Mouse (Mus musculus) liver, embryonic 14.5 days (tissue): ENCODE data around the gene Agk. TPM values are rescaled to one million over a fixed set of nuclear protein-coding genes. Genes with fewer than 3 reads are reported as not detected.

Experiments
- ATAC-seq: fragments of 200-750 bp; cut with Nextera tagmentation; 2 replicates; pipeline ENCODE4 v1.8.0; 2017; ENCODE audit warnings: moderate number of reproducible peaks, mild to moderate bottlenecking, moderate library complexity; ENCODE audit not compliant: insufficient read depth
- DNase-seq, 3 experiments: peaks; one replicate each; pipeline ENCODE4 v3.0.0-alpha.2; 2012 to 2013; ENCODE audit warnings: low read depth in 3 of 3, low spot score in 3 of 3
- H3K27ac ChIP-seq: fragments of 300-500 bp; sonication (generic); 2 replicates; pipeline ENCODE4 v1.5.1; 2014; ENCODE audit warnings: moderate library complexity, mild to moderate bottlenecking, control low read depth, inconsistent platforms
- H3K27me3 ChIP-seq: fragments of 300-500 bp; sonication (generic); 2 replicates; pipeline ENCODE4 v1.6.1; 2014; ENCODE audit warnings: mild to moderate bottlenecking, low read length, moderate library complexity; ENCODE audit not compliant: control insufficient read depth, insufficient read depth
- H3K36me3 ChIP-seq: fragments of 300-500 bp; sonication (generic); replicated peaks from 2 replicates; pipeline ENCODE4 v1.6.1; 2014; ENCODE audit warnings: low read depth; ENCODE audit not compliant: control insufficient read depth, insufficient read depth
- H3K4me1 ChIP-seq, 2 experiments: fragments of 200-500 bp in 1 of 2; fragments of 300-500 bp in 1 of 2; sonication (generic) in 1 of 2; replicated peaks; 2 replicates each; pipeline ENCODE4 v1.6.1; 2012 to 2014; ENCODE audit warnings: antibody characterized with exemption in 1 of 2, inconsistent platforms in 1 of 2, low read length in 1 of 2; ENCODE audit not compliant: control insufficient read depth in 2 of 2, insufficient read depth in 2 of 2
- H3K4me2 ChIP-seq: fragments of 300-500 bp; sonication (generic); 2 replicates; pipeline ENCODE4 v1.6.1; 2014; ENCODE audit warnings: low read depth, mild to moderate bottlenecking, control low read depth, moderate library complexity
- H3K4me3 ChIP-seq, 2 experiments: fragments of 200-500 bp in 1 of 2; fragments of 300-500 bp in 1 of 2; sonication (generic) in 1 of 2; 2 replicates each; pipeline ENCODE4 v1.5.1; 2012 to 2014; ENCODE audit warnings: low read depth in 2 of 2, low read length in 2 of 2, mild to moderate bottlenecking in 2 of 2, control low read depth in 1 of 2, inconsistent platforms in 1 of 2, moderate library complexity in 1 of 2; ENCODE audit not compliant: insufficient read depth in 1 of 2
- H3K9ac ChIP-seq: fragments of 300-500 bp; sonication (generic); replicated peaks from 2 replicates; pipeline ENCODE4 v1.6.1; 2014; ENCODE audit warnings: mild to moderate bottlenecking, control low read depth, moderate library complexity
- H3K9me3 ChIP-seq: fragments of 300-500 bp; sonication (generic); 2 replicates; pipeline ENCODE4 v1.6.1; 2016; ENCODE audit warnings: low read length, mixed read lengths; ENCODE audit not compliant: control insufficient read depth
- CTCF ChIP-seq: IDR thresholded peaks from 2 replicates; pipeline ENCODE4 v1.5.1; 2016; ENCODE audit warnings: antibody characterized with exemption, low read depth, control low read depth
- EP300 ChIP-seq: IDR thresholded peaks from 2 replicates; pipeline ENCODE4 v1.6.1; 2016; ENCODE audit warnings: antibody characterized with exemption, low read depth
- WGBS: fragments of 180-500 bp; shearing (Covaris S2); extraction: QIAGEN DNeasy Blood & Tissue Kit; methylation state at CpG from one replicate; pipeline ENCODE4 v1.1.7; 2014; ENCODE audit not compliant: insufficient replicate concordance; 5-methylcytosine and 5-hydroxymethylcytosine counted together
- polyA plus RNA-seq, 2 experiments: library from polyadenylated mRNA; depleted of rRNA in 1 of 2; stranded (reverse) in 1 of 2; unstranded in 1 of 2; fragments of >200 nt; fragmentation: Nextera tagmentation in 1 of 2; extraction: Ambion mirVana in 1 of 2; gene quantifications; 2 replicates each; pipeline versions ENCODE4 v1.2.1 to v1.2.3; 2012 to 2014

The Agk gene
- polyA plus RNA-seq, 2 experiments: 7.5 to 12.0 TPM

GRCm38 (mm10) chr6:40403640-40404285, 78.8 kb downstream of the Agk start:
- Histone ChIP-seq H3K9me3 (no peaks in the 10 kb centered on the region), H3K27ac (no peak overlapping the region), H3K4me2 (no peak overlapping the region), H3K4me3 (no peak overlapping the region), H3K9ac (no peak overlapping the region), H3K36me3 (no peaks in the 10 kb centered on the region), H3K4me1 (no peaks in the 10 kb centered on the region), H3K27me3 (no peaks in the 10 kb centered on the region)
- no peak for TF ChIP-seq EP300
- TF ChIP-seq CTCF: no peak
- DNase-seq (no peak), ATAC-seq (no peak)
- WGBS: 73% methylated on average over 4 of the region's 4 CpGs

- Histone ChIP-seq H3K4me3 (no peak overlapping the region), H3K4me1 (no peaks in the 10 kb centered on the region), H3K36me3 (no peaks in the 10 kb centered on the region), H3K9ac (no peak overlapping the region), H3K27me3 (no peaks in the 10 kb centered on the region), H3K4me2 (no peak overlapping the region), H3K27ac (no peak overlapping the region), H3K9me3 (no peaks in the 10 kb centered on the region)
- ATAC-seq (no peak), DNase-seq (no peak)
- 47% methylated on average over 3 of the region's 3 CpGs for WGBS
- TF ChIP-seq EP300 (no peak), CTCF (no peak)
Measured at GRCm38 (mm10) chr6:40411085-40411484, 86.1 kb downstream of the Agk start.

GRCm38 (mm10) chr6:40413046-40413445, 88.1 kb downstream of the Agk start:
- 61% methylated on average over 5 of the region's 5 CpGs for WGBS
- TF ChIP-seq EP300 (no peak), CTCF (no peak)
- no peak overlapping the region for H3K4me3 ChIP-seq
- H3K4me2 ChIP-seq: no peak overlapping the region
- H3K27me3 ChIP-seq: no peaks in the 10 kb centered on the region
- no peaks in the 10 kb centered on the region for H3K36me3 ChIP-seq
- no peak overlapping the region for H3K9ac ChIP-seq
- H3K9me3 ChIP-seq: no peaks in the 10 kb centered on the region
- no peaks in the 10 kb centered on the region for H3K4me1 ChIP-seq
- no peak overlapping the region for H3K27ac ChIP-seq
- no peak for DNase-seq
- ATAC-seq: no peak

- 72% methylated on average over 3 of the region's 3 CpGs for WGBS
- no peak overlapping the region for H3K27ac ChIP-seq
- ATAC-seq (no peak), DNase-seq (no peak)
- TF ChIP-seq CTCF: no peak
- TF ChIP-seq EP300: no peak
- H3K4me1 ChIP-seq: no peaks in the 10 kb centered on the region
- H3K9ac ChIP-seq: no peak overlapping the region
- H3K36me3 ChIP-seq: no peaks in the 10 kb centered on the region
- no peaks in the 10 kb centered on the region for H3K27me3 ChIP-seq
- no peak overlapping the region for H3K4me2 ChIP-seq
- H3K4me3 ChIP-seq: no peak overlapping the region
- H3K9me3 ChIP-seq: no peaks in the 10 kb centered on the region
Measured at GRCm38 (mm10) chr6:40413565-40413964, 88.6 kb downstream of the Agk start.

GRCm38 (mm10) chr6:40415799-40416198, 90.8 kb downstream of the Agk start:
- no peak overlapping the region for H3K9ac ChIP-seq
- no peak overlapping the region for H3K27ac ChIP-seq
- 61% methylated on average over 5 of the region's 5 CpGs for WGBS
- no peaks in the 10 kb centered on the region for H3K4me1 ChIP-seq
- H3K4me3 ChIP-seq: no peak overlapping the region
- no peak overlapping the region for H3K4me2 ChIP-seq
- DNase-seq (no peak), ATAC-seq (no peak)
- no peaks in the 10 kb centered on the region for H3K36me3 ChIP-seq
- H3K27me3 ChIP-seq: no peaks in the 10 kb centered on the region
- no peaks in the 10 kb centered on the region for H3K9me3 ChIP-seq
- TF ChIP-seq CTCF: no peak
- no peak for TF ChIP-seq EP300
